Mouse (Mus musculus): ENCODE results near the gene Lrp1. TPM values are rescaled to one million over a fixed set of nuclear protein-coding genes. Genes with fewer than 3 reads are reported as not detected.

The Lrp1 gene
- total RNA-seq, 4 experiments from 2014 or later, result 64.0 to 88.9 (median 74.0) TPM

- DNase-seq (ENCODE audit: low spot score), result no peak
Observed at GRCm38 (mm10) chr10:127592850-127593249, 28.1 kb downstream of the Lrp1 start.

DNA sequence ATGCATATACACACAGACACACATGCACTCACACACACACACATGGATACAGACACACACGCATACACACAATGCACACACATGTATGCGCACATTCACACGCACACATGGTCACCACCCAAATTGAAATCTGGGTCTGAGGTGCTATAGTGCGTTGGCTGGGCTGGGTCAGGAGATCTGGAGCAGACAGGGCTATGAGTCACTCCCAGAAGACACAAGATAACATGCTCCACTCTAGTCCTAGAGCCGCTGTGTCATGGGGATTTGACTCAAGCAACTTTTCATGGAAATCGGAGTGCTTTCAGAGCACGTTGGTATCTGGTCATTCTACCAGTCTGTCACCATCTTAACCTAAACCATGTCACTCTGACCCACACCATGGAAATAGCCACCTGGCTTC, 28.5 kb downstream of the Lrp1 start:
- DNase-seq (ENCODE audit: low spot score), result no peak

DNA sequence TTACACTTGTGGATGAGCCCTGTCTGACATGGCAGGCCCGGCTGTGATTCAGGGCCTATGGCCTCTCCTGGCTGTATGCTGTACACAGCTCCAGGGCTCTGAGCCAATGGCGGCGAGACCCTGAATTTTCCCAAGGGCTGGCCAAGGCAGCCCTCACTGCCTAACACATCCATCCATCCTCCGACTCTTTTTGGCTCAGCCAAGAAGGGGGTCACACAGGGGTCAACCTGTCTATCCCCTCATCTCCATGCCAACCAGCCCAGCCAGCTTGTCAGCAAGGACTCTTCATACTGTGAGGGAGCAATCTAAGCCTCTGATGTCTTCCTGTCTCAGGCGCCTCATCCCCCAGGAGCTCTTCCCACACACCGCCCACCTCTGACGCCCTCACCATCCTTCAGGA, 29.4 kb downstream of the Lrp1 start:
- DNase-seq (ENCODE audit: low spot score), result no peak

- DNase-seq (ENCODE audit: low spot score), result no peak
Observed at GRCm38 (mm10) chr10:127590831-127591451, 30.0 kb downstream of the Lrp1 start.

DNA sequence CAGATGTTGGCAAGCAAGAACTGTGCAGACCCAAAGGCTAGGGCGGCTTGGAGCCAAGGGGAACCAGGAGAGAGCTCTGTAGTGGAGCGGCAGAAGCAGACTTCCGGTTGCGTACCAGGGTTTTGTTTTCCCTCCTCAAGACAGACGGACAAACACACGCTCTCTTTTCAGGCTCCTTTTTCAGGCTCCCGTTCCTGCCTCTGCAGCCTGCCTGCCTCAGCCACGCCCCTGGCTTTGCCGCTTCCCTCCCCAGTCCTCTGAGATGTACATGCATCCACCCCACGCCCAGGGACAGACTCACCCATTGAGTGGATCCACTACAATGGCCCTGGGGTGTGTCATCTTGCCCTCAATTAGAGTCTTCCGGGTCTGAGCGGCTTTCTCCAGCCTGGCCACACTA, 30.7 kb downstream of the Lrp1 start:
- DNase-seq (ENCODE audit: low spot score), result no peak

DNA sequence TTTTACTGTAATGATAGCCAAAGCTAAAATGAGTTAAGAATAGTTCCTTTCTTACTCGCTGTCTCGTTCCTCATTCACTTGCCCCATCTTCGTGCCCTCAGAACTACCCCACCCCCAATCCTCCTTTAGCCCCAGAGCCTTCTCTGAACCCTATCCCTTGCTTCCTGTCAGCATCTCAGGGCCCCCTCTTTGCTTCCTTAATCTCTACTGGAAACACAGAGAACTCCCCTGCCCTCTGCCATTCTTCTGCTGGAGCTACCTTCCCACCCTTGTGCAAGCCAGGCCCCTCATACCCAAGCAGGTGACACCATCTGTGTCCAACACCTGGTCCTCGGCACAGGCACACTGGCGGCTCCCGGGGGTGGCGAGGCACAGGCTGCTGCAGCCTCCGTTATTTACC, 33.2 kb downstream of the Lrp1 start:
- no peak for DNase-seq (ENCODE audit: low spot score)

DNA sequence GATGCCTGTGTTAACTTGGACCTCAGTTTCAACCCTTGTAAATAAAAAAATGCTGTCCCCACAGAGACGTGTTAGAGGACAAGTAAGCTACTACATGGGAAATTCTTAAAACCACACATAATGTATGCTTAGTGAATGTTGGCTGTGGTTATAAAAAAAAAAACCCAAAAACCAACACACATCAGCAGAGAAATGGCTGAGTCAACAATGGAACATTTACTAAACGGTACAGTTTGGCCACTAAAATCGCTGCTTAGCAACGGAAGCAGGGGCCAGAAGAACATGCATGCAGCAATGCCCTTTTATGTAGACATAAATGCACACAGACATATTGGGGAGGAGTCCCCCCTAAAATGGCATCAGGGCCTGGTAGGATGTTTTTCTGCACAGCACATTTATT, 34.7 kb downstream of the Lrp1 start:
- DNase-seq (ENCODE audit: low spot score), result no peak

- no peak for DNase-seq (ENCODE audit: low spot score)
Observed at GRCm38 (mm10) chr10:127585598-127585997, 35.4 kb downstream of the Lrp1 start.

- DNase-seq (ENCODE audit: low spot score), result no peak
Observed at GRCm38 (mm10) chr10:127583649-127584048, 37.3 kb downstream of the Lrp1 start.

GRCm38 (mm10) chr10:127581291-127581690, 39.7 kb downstream of the Lrp1 start:
- no peak for DNase-seq (ENCODE audit: low spot score)

GRCm38 (mm10) chr10:127577982-127578381, 43.0 kb downstream of the Lrp1 start:
- DNase-seq (ENCODE audit: low spot score), result no peak

GRCm38 (mm10) chr10:127577156-127577555, 43.8 kb downstream of the Lrp1 start:
- DNase-seq (ENCODE audit: low spot score), result no peak

DNA sequence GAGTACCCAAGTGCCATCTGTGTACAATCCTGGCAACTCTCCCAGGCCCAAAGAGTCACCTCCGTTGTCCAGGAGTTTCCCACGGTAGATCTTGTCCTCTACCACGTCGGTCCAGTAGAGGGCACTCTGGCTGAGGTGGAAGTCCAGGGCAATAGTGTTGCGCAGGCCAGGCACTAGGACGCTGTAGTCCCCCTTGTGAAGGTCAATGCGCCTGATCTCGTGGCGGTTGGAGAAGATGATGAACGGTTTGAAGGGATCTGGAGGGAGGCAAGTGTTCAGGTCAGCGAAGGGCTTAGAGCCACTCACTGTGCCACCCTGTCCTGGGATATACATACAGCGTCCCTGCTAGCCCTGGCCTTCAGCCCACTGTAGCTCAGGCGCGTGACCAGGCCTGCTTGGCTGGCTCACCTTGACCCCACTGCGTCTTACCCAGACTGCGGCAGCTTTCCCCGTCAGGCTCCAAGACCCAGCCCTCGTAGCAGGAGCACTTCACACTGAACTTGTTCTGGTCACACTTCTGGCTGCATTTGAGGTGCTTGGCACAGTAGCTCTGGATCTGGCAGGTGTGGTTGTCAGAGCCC, 44.5 kb downstream of the Lrp1 start:
- DNase-seq (ENCODE audit: low spot score), result peak; percentile 76

- DNase-seq (ENCODE audit: low spot score), result no peak
Observed at GRCm38 (mm10) chr10:127575741-127576140, 45.2 kb downstream of the Lrp1 start.

DNA sequence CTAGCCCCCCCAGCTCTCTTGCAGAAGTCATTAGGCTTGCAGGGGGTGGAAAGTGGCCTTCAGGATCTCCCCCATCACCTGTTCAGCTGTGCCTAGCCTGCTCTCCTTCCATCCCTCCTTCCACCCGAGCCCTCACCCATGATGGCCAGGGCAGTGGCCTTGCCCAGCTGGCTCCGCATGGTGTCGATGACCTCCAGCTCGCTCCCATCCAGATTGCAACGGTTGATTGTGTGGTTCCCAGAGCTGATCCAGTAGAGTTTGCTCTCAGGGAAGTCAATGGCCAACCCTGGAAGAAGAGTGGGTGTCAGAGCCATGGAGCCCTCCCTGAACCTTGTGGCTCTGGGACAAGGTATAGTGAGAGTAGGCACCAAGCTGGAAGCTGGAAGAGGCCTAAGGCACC, 48.7 kb downstream of the Lrp1 start:
- no peak for DNase-seq (ENCODE audit: low spot score)

GRCm38 (mm10) chr10:127570937-127571641, 49.9 kb downstream of the Lrp1 start:
- DNase-seq (ENCODE audit: low spot score), result no peak

DNA sequence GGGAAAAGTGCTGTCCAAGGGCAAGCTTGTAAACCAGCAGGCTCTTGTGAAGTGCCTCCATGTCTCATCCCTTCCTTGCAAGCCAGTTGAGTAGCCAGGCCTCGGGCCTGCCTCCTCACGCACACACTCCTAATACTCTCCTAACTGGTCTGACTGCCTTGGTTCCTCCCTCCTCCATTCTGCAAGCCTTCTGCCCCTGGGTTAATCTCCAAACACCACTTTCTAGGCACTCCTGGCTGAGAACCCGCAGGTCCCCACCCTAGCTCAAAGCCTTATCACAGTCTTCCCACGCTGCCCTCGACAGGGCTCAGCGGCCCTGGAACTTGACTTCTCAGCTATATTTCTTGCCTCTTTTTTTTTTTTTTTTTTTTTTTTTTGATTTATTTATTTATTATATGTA, 50.6 kb downstream of the Lrp1 start:
- no peak for DNase-seq (ENCODE audit: low spot score)

DNA sequence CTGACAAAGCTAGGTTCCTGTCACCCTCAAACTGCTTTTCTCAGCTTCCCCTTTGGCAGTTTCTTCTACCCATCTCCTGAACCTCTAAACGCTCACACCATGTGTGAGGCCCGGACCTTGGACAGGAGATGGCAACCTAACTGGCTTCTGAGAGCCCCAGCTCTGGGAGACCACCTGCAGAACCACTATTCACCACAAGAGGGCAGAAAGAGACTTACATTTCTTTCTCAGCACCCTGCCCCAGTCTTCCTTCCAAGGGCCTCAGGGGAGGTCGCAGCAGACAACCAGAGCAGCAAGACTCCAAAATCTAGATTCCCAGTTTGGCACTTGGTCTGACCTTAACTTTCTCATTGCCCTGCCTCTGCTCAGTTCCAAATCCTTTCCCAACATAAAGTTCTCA, 51.5 kb downstream of the Lrp1 start:
- DNase-seq (ENCODE audit: low spot score), result peak; percentile 81

- DNase-seq (ENCODE audit: low spot score), result no peak
Observed at GRCm38 (mm10) chr10:127566553-127567326, 54.2 kb downstream of the Lrp1 start.

GRCm38 (mm10) chr10:127564301-127564700, 56.6 kb downstream of the Lrp1 start:
- DNase-seq (ENCODE audit: low spot score), result peak; percentile 57

- DNase-seq (ENCODE audit: low spot score), result no peak
Observed at GRCm38 (mm10) chr10:127563840-127564239, 57.1 kb downstream of the Lrp1 start.

GRCm38 (mm10) chr10:127561145-127561544, 59.8 kb downstream of the Lrp1 start:
- DNase-seq (ENCODE audit: low spot score), result no peak
